Mouse (Mus musculus) megakaryocyte, embryonic 14.5 days (primary cell): Measurements from ENCODE around the gene Gjd3. TPM values are rescaled to one million over a fixed set of nuclear protein-coding genes. Genes with fewer than 3 reads are reported as not detected.

Experiments used
- H3K27me3 ChIP-seq: replicated peaks from 2 replicates; pipeline ENCODE3; 2012; ENCODE audit warnings: inconsistent platforms
- H3K36me3 ChIP-seq: replicated peaks from 2 replicates; pipeline ENCODE3; 2012; ENCODE audit warnings: low read length, inconsistent platforms, mixed read lengths
- H3K4me1 ChIP-seq: 2 replicates; pipeline ENCODE4 v1.6.1; 2012; ENCODE audit warnings: inconsistent platforms
- H3K4me3 ChIP-seq: replicated peaks from 2 replicates; pipeline ENCODE3; 2012; ENCODE audit warnings: moderate library complexity, mild to moderate bottlenecking, inconsistent platforms
- H3K9me3 ChIP-seq: 2 replicates; pipeline ENCODE4 v1.6.1; 2012; ENCODE audit warnings: inconsistent platforms
- FLI1 ChIP-seq: IDR thresholded peaks from 2 replicates; pipeline ENCODE4 v1.6.1; 2012; ENCODE audit warnings: low read length, inconsistent platforms, mixed read lengths
- GATA1 ChIP-seq: IDR thresholded peaks from 3 replicates; pipeline ENCODE4 v1.6.1; 2012; ENCODE audit warnings: mixed read lengths, low read length, inconsistent platforms, borderline replicate concordance
- polyA plus RNA-seq: library from polyadenylated mRNA; stranded (reverse); fragments of >175 nt; gene quantifications from 2 replicates; pipeline ENCODE4 v1.2.3, GENCODE M21; 2012; ENCODE audit warnings: low replicate concordance; ENCODE audit not compliant: insufficient read depth

Gene Gjd3
- polyA plus RNA-seq, 1 experiment = not detected

DNA sequence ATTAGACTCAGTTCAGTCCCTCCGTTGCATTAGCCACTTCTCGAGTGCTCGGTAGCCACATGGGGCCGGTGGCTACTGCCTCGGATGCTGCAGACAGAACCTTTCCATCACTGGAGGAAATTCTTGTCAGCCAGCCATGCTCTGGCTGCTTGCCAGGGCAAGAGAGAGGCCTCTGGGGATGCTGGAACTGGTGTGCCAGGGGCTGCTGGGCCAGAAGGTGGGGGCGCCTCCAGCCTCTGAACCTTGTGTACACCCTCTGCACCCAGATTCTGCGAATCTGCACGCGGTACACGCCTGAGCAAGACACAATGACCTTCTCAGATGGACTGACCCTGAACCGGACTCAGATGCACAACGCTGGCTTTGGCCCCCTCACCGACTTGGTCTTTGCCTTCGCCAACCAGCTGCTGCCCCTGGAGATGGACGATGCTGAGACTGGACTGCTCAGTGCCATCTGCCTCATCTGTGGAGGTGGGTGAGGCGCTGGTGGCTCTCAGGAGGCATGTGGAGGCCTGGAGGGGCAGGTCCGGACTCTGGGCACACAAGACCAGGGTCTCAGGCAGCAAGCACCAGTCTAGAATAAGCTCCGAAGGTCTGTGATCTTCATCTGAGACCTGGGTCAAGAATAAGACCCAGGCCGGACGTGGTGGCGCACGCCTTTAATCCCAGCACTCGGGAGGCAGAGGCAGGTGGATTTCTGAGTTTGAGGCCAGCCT, 11.3 kb downstream of the Gjd3 start:
- peaks cover 16% of the 10 kb centered on the region for H3K36me3 ChIP-seq
- peaks cover 78% of the 10 kb centered on the region for H3K27me3 ChIP-seq
- TF ChIP-seq FLI1 (no peak), GATA1 (no peak)
- peaks cover 8% of the 10 kb centered on the region for H3K9me3 ChIP-seq
- H3K4me1 ChIP-seq = peaks cover 23% of the 10 kb centered on the region
- no peak overlapping the region for H3K4me3 ChIP-seq

DNA sequence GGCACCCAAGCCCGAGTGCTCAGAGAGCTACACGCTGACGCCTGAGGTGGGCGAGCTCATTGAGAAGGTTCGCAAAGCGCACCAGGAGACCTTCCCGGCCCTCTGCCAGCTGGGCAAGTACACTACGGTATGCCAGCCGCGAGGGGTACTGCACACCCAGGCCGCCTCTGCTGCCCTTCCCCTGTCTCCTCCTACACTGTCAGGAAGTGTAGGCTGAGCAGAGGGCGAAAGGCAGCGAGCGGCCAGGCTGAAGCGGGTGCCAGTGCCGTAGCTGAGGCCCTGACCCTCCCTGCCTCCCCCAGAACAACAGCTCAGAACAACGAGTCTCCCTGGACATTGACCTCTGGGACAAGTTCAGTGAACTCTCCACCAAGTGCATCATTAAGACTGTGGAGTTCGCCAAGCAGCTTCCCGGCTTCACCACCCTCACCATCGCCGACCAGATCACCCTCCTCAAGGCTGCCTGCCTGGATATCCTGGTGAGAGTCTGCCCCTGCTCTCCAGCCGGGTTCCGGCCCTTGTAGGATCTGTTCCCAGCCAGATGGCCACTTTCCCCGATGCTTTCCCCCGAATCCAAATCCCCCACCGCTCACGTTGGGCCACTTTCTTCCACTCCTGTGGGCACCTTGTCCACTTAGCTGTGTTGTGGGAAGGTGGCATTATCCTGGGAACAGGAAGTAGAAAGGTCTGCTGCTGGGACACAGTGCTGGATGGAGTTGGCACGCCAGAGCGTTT, 12.5 kb downstream of the Gjd3 start:
- no peak overlapping the region for H3K4me3 ChIP-seq
- H3K27me3 ChIP-seq = peaks cover 83% of the 10 kb centered on the region
- H3K4me1 ChIP-seq = peaks cover 28% of the 10 kb centered on the region
- peaks cover 3% of the 10 kb centered on the region for H3K9me3 ChIP-seq
- no peak for TF ChIP-seq GATA1
- TF ChIP-seq FLI1 = no peak
- H3K36me3 ChIP-seq = peaks cover 16% of the 10 kb centered on the region

DNA sequence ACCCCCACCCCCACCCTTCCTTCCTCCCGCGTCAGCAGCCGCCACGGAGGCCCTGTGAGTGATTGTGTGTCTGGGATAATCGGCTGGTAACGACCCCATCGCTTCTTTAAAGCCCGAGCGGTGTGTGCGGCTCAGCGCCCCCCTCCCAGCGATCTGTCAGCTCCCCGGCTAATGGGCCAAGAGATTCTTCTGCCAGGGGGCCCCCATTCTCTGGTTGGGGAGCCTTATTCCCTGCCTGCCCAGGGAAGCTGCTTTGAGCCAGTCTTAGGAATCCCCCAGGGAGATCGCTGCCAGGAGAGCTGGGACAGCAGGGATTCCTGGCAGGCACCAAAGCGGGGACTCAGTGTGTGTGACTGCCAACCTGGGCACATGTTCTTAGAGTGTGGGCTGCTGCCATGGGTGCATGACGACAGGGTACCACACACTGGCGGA, 13.3 kb downstream of the Gjd3 start:
- H3K36me3 ChIP-seq = peaks cover 16% of the 10 kb centered on the region
- H3K4me1 ChIP-seq = peaks cover 24% of the 10 kb centered on the region
- H3K27me3 ChIP-seq = peaks cover 86% of the 10 kb centered on the region
- H3K9me3 ChIP-seq = no peaks in the 10 kb centered on the region
- TF ChIP-seq GATA1 = no peak
- no peak for TF ChIP-seq FLI1
- no peak overlapping the region for H3K4me3 ChIP-seq

DNA sequence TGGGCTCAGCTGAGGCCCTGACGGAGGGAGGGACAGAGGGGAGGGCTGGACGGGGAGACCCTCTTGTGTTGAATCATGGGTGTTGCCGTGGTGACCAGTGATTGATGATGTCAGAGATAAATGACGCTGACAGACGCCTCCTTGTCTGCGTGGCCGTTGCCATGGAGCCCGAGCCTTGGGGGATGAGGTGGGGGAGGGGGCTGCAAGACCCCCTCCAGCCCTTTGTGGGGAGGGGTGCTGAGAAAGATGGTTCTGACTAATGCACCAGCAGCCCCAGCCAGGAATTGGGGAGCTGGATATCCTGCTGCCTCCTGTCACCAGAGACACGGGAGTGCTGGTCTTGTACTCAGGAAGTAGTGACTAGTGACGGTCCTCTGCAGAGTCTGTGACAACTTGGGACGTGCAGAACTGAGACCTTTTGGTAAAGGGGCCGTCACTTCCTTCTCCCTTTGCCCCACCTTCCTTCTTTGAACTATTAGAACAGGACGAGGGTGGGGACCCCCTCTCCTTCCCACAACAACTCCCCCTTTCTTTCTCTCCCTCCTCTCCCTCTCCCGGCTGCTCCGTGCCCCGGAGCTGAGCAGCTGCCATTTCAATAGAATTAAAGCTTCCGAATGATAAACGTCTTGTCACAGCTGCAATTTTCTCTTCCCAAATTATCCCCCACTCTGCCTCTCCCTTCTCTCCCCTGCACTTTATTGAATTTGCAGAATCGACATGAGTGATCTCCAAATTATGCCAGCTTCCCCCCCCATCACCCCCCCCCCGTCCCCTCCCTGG, 13.9 kb downstream of the Gjd3 start:
- peaks cover 29% of the 10 kb centered on the region for H3K4me1 ChIP-seq
- H3K27me3 ChIP-seq = peaks cover 89% of the 10 kb centered on the region
- H3K36me3 ChIP-seq = peaks cover 16% of the 10 kb centered on the region
- H3K9me3 ChIP-seq = no peaks in the 10 kb centered on the region
- no peak overlapping the region for H3K4me3 ChIP-seq
- TF ChIP-seq FLI1 (no peak), GATA1 (no peak)

DNA sequence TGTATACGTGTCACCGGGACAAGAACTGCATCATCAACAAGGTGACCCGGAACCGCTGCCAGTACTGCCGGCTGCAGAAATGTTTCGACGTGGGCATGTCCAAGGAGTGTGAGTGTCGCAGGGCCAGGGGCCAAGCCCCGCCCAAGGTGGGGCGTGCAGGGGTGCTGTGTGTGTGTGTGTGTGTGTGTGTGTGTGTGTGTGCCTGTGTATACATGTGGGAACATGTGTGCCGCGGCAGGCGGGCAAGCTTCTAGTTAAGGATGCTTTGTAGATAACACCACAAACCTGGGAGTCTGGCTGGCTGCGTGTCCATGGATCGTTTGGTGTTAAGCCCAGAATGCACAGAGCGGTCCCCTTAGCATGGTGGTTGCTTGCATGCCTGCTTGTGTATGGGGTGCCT, 14.7 kb downstream of the Gjd3 start:
- TF ChIP-seq FLI1 (no peak), GATA1 (no peak)
- H3K4me1 ChIP-seq = peaks cover 37% of the 10 kb centered on the region
- H3K27me3 ChIP-seq = peaks cover 90% of the 10 kb centered on the region
- peaks cover 10% of the 10 kb centered on the region for H3K36me3 ChIP-seq
- no peak overlapping the region for H3K4me3 ChIP-seq
- no peaks in the 10 kb centered on the region for H3K9me3 ChIP-seq

DNA sequence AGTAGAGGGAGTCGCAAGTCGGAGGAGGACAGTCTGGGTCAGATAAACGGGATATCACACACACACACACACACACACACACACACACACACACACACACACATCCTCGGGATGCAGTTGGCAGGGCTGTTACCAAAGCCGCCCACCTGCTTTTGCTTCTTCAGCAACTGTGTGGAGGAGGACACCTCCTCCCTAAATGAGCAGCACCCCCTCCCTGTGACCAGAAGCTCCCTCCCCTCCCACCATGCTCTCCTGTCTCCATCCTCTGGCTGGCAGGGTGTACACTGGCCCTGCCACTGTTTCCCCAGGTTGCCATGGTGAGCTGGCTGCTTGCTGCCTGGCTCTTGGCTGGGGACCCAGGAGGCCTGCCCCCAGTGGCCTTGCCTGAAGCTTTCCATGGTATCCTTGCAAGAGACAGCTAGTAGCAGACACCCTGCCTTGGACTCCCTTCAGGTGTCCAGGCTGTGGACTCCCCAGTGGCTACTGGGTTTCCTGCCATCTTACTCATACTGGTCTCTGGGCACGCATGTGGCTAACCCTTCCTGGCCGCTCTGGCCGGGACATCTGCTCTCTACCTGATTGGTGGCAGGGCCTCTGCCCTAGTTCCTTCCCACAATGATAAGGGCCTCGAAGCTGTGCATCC, 16.2 kb downstream of the Gjd3 start:
- Histone ChIP-seq H3K4me3 (no peak overlapping the region), H3K27me3 (peaks cover 98% of the 10 kb centered on the region), H3K9me3 (no peaks in the 10 kb centered on the region), H3K36me3 (peaks cover 9% of the 10 kb centered on the region), H3K4me1 (peaks cover 47% of the 10 kb centered on the region)
- no peak for TF ChIP-seq GATA1
- TF ChIP-seq FLI1 = no peak

DNA sequence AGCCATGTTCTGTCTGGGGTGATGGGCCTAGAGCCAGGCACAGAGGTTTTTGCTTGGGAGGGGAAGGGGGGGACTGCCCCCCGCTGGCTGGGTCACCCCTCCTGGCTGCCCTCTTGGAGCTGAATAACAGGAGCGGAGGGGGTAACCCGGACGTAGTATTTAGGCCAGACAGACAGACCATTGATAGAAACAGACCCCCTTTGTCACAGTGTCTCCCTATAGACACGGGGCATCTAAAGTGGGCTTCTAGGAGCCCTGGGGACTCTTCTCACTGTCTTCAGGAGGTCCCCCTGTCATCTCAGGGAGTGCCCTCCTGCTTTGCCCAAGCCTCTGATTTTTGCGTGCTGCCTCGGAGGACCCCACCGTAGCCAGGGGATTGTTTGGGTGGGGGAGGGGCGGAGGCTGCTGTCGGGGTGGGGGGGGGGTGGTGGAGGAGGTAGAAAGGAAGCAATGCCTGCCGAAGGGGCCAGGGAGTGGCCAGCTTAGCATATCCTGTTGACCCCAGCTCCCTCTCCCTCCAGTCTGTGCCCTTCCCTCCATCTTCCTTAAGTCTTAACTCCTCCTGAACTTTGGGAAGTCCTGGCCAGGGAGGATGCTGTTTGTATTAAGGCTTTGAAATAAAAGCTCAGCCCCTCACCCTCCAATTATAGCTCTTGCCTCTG, 17.3 kb downstream of the Gjd3 start:
- Histone ChIP-seq H3K4me3 (no peak overlapping the region), H3K4me1 (peaks cover 55% of the 10 kb centered on the region), H3K27me3 (peaks cover 98% of the 10 kb centered on the region), H3K9me3 (no peaks in the 10 kb centered on the region), H3K36me3 (peaks cover 4% of the 10 kb centered on the region)
- TF ChIP-seq FLI1 = no peak
- no peak for TF ChIP-seq GATA1

DNA sequence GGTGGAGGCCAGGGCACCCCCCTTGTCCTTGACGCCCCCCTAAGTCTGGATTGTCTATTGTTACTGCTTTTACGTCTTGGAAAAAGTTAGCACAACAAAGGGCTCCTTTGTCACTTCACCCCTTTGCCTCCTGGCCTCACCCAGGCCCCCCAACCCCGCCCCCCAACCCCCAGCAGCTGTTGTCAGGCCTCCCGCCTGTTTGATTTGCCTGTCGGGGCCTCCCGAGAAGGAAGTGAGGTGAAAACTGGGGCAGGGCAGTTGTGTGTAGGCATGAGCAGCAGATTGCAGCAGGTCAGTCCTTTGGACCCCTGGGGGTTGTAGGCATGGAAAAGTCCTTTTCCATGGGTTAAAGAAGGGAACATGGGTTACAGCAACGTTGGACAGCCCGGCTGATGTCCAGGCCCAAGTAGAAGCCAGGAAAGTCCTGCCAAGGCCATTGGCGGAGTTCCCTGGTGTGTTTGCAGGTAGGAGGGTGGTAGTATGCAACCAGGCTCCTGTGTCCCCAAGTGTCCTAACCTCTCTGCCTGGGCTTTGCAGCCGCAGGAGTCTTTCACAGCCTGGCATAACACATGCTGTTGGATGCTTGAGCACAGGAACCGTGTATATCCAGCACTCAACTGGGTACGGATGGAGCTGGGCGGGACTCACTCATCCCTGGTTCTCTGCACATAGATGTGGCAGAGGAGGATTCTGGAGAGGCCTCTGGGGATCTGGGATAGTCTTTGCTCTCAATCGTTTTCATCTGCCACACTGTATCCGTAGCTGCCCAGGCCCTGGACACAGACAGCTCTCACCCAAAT, 18.0 kb downstream of the Gjd3 start:
- Histone ChIP-seq H3K9me3 (no peaks in the 10 kb centered on the region), H3K4me1 (peaks cover 63% of the 10 kb centered on the region), H3K4me3 (no peak overlapping the region), H3K27me3 (peaks cover 98% of the 10 kb centered on the region), H3K36me3 (no peaks in the 10 kb centered on the region)
- TF ChIP-seq FLI1 (no peak), GATA1 (no peak)

DNA sequence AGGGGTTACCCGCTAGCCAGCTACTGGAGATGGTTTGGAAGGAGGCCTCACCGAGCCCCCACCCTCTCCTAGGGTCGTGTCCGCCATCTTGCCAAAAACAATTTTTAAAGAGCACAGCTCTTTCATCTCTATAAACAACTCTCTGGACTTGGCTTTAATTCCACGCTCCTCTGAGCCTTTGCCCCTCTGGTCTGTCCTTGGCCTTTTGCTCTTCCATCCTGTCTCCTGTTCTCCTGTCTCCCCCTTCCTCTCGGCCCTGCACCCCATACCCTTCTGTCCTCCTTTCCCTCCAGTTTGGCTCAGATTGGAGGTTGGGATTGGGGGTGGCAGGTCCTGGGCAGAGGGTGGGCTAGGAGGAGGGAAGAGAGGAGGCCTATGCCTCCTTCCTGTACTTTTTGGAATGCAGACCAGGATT, 18.6 kb downstream of the Gjd3 start:
- TF ChIP-seq FLI1 (no peak), GATA1 (no peak)
- Histone ChIP-seq H3K36me3 (no peaks in the 10 kb centered on the region), H3K4me1 (peaks cover 69% of the 10 kb centered on the region), H3K4me3 (peak overlapping the region; percentile 85), H3K9me3 (no peaks in the 10 kb centered on the region), H3K27me3 (peaks cover 99% of the 10 kb centered on the region)
